Mouse (Mus musculus): ENCODE measurements around the gene Tmem200c.

DNA sequence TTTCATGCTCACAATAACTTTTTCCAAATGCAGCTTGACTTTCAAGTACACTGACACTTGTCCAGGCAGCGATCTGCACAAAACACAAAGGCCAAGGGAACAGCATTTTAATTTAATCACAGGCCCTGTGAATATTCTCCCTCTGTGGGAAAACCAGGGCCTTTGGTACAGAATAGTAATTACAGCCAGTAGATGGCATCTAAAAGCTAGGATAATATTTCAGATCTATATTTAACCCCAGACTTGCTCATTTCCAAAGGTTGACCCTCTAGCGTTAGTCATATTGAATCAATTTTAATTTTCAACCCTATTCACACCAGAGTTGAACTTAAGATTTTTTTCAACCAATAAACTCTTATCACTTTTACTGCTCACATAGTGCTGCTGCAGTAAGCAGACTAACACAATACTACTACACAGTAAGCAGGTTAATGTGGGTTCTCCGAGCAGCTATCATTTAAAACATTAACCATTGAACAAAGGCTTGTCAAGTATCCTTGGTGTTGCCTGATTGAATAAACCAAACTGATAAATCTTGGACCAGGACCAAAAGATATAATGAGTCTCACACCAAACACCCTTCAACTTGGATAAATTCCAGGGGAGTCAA, 57.2 kb downstream of the Tmem200c start:
- no peak for TF ChIP-seq CTCF (IDR thresholded peaks at IDR 0.05; ENCODE audit: borderline replicate concordance, insufficient read depth, low read depth, low read length)
- no peak for TF ChIP-seq POLR2A (IDR thresholded peaks at IDR 0.05; ENCODE audit: borderline replicate concordance, insufficient read depth, low read length)

Measured in cerebellum, adult 2 months (tissue).